Mouse (Mus musculus) thymus, adult 18-20 months (tissue): Measurements from ENCODE around the gene Hmg20b.

Source experiments
- DNase-seq, 2 experiments: peaks; one replicate each; pipeline ENCODE4 v3.0.0; 2022; ENCODE audit warnings: mixed read lengths in 2 of 2

The Hmg20b gene

GRCm38 (mm10) chr10:81350351-81351063 is at the start of gene Hmg20b:
Gene Hmg20b (minus strand): TSS chr10:81350480.
- peak; percentile 99 to 100 for DNase-seq

- DNase-seq, result no peak
Measured at GRCm38 (mm10) chr10:81399798-81400308, 49.6 kb upstream of the Hmg20b start.

GRCm38 (mm10) chr10:81399296-81399695 is 49.0 kb upstream of the Hmg20b start:
- DNase-seq, result no peak

- DNase-seq, result no peak
Measured at GRCm38 (mm10) chr10:81396749-81397148, 46.5 kb upstream of the Hmg20b start.

GRCm38 (mm10) chr10:81395865-81396264 is 45.6 kb upstream of the Hmg20b start:
- no peak for DNase-seq

GRCm38 (mm10) chr10:81395127-81395526 is 44.8 kb upstream of the Hmg20b start:
- DNase-seq, result no peak

GRCm38 (mm10) chr10:81393456-81394063 is 43.3 kb upstream of the Hmg20b start:
- DNase-seq, result peak; percentile 58 to 68

GRCm38 (mm10) chr10:81392781-81393185 is 42.5 kb upstream of the Hmg20b start, which contains the start of gene Smim24:
Gene Smim24 (plus strand): TSS chr10:81393051.
- no peak for DNase-seq

- no peak for DNase-seq
Measured at GRCm38 (mm10) chr10:81392270-81392669, 42.0 kb upstream of the Hmg20b start.

GRCm38 (mm10) chr10:81390678-81390965 is 40.3 kb upstream of the Hmg20b start:
- no peak for DNase-seq

- DNase-seq, result peak; percentile 46 to 58
Measured at GRCm38 (mm10) chr10:81389801-81390677, 39.8 kb upstream of the Hmg20b start.

GRCm38 (mm10) chr10:81389373-81389772 is 39.1 kb upstream of the Hmg20b start:
- no peak for DNase-seq

GRCm38 (mm10) chr10:81388505-81389055 is 38.3 kb upstream of the Hmg20b start, which contains the start of gene Gm48552:
Gene Gm48552 (plus strand): TSS chr10:81389005.
- DNase-seq, result no peak

- DNase-seq, result no peak
Measured at GRCm38 (mm10) chr10:81387716-81388115, 37.4 kb upstream of the Hmg20b start.

GRCm38 (mm10) chr10:81385603-81386306 is 35.5 kb upstream of the Hmg20b start:
- DNase-seq, result no peak

GRCm38 (mm10) chr10:81384605-81384982 is 34.3 kb upstream of the Hmg20b start:
- DNase-seq, result no peak

- DNase-seq, result peak; percentile 87 to 93
Measured at GRCm38 (mm10) chr10:81383802-81384604, 33.7 kb upstream of the Hmg20b start, which contains the start of the genes Dohh and Gm48551. Gene Dohh (plus strand): TSS chr10:81384428. Gene Gm48551 (plus strand): TSS chr10:81384466.

- DNase-seq, result no peak
Measured at GRCm38 (mm10) chr10:81382039-81382438, 31.8 kb upstream of the Hmg20b start.

GRCm38 (mm10) chr10:81379809-81380378 is 29.6 kb upstream of the Hmg20b start:
- DNase-seq, result no peak

- no peak for DNase-seq
Measured at GRCm38 (mm10) chr10:81379183-81379553, 28.9 kb upstream of the Hmg20b start.
